Mouse (Mus musculus) kidney, embryonic 15.5 days (tissue): ENCODE results near the gene Nqo1. TPM values are rescaled to one million over a fixed set of nuclear protein-coding genes. Genes with fewer than 3 reads are reported as not detected.
A peak's percentile ranks its signal among the peaks of the same experiment; 100 is the strongest.

Source experiments
- ATAC-seq: fragments of 200-750 bp; cut with Nextera tagmentation; replicated peaks from 2 replicates; pipeline ENCODE4 v1.8.0; 2017; ENCODE audit warnings: moderate TSS enrichment; ENCODE audit not compliant: low FRiP score
- H3K27ac ChIP-seq: fragments of 300-500 bp; sonication (generic); 2 replicates; pipeline ENCODE4 v1.5.1; 2015; ENCODE audit warnings: mild to moderate bottlenecking, inconsistent platforms
- H3K27me3 ChIP-seq: fragments of 300-500 bp; sonication (generic); 2 replicates; pipeline ENCODE4 v1.6.1; 2015; ENCODE audit warnings: inconsistent platforms
- H3K36me3 ChIP-seq: fragments of 300-500 bp; sonication (generic); 2 replicates; pipeline ENCODE4 v1.6.1; 2015; ENCODE audit warnings: inconsistent platforms
- H3K4me1 ChIP-seq: fragments of 300-500 bp; sonication (generic); 2 replicates; pipeline ENCODE4 v1.6.1; 2015; ENCODE audit warnings: inconsistent platforms
- H3K4me2 ChIP-seq: fragments of 300-500 bp; sonication (generic); 2 replicates; pipeline ENCODE4 v1.6.1; 2015; ENCODE audit warnings: moderate library complexity, mild to moderate bottlenecking, inconsistent platforms
- H3K4me3 ChIP-seq: fragments of 300-500 bp; sonication (generic); replicated peaks from 2 replicates; pipeline ENCODE4 v1.5.1; 2015; ENCODE audit warnings: mild to moderate bottlenecking, inconsistent platforms
- H3K9ac ChIP-seq: fragments of 300-500 bp; sonication (generic); 2 replicates; pipeline ENCODE4 v1.6.1; 2015; ENCODE audit warnings: mild to moderate bottlenecking, inconsistent platforms
- H3K9me3 ChIP-seq: fragments of 300-500 bp; sonication (generic); replicated peaks from 2 replicates; pipeline ENCODE4 v1.6.1; 2016; ENCODE audit warnings: inconsistent platforms
- WGBS: fragments of 180-500 bp; shearing (Covaris S2); methylation state at CpG from one replicate; pipeline ENCODE4 v1.1.7; 2015; ENCODE audit warnings: mixed read lengths; 5-methylcytosine and 5-hydroxymethylcytosine counted together
- polyA plus RNA-seq: library from polyadenylated mRNA; unstranded; fragments of >200 nt; fragmentation: Nextera tagmentation; extraction: Ambion mirVana; gene quantifications from 2 replicates; pipeline ENCODE4 v1.2.1, GENCODE M21; 2015

Nqo1 gene
- polyA plus RNA-seq, 1 experiment from 2014 or later = 11.5 TPM

GRCm38 (mm10) chr8:107435962-107436831, 33.2 kb upstream of the Nqo1 start, which contains the start of gene Wwp2:
Gene Wwp2, plus strand, starts transcription at chr8:107436365.
- WGBS = under 1% methylated on average over 68 of the region's 81 CpGs
- H3K27me3 ChIP-seq = no peaks in the 10 kb centered on the region
- H3K36me3 ChIP-seq = no peaks in the 10 kb centered on the region
- H3K9ac ChIP-seq = peak within 1 kb of the TSS; percentile 86
- peaks cover 20% of the 10 kb centered on the region for H3K4me1 ChIP-seq
- H3K4me2 ChIP-seq = peak within 1 kb of the TSS; percentile 70
- peak; percentile 87 for ATAC-seq
- no peaks in the 10 kb centered on the region for H3K9me3 ChIP-seq
- H3K4me3 ChIP-seq = peak within 1 kb of the TSS; percentile 81
- peak within 1 kb of the TSS; percentile 91 for H3K27ac ChIP-seq

GRCm38 (mm10) chr8:107435421-107435961, 32.5 kb upstream of the Nqo1 start:
- 33% methylated on average over 11 of the region's 11 CpGs for WGBS
- H3K9ac ChIP-seq = peak overlapping the region; percentile 86
- no peak for ATAC-seq

GRCm38 (mm10) chr8:107430821-107431220, 27.8 kb upstream of the Nqo1 start:
- no peaks in the 10 kb centered on the region for H3K27me3 ChIP-seq
- ATAC-seq = no peak
- H3K27ac ChIP-seq = no peak overlapping the region
- no peaks in the 10 kb centered on the region for H3K9me3 ChIP-seq
- H3K4me2 ChIP-seq = no peak overlapping the region
- no peak overlapping the region for H3K4me3 ChIP-seq
- no peaks in the 10 kb centered on the region for H3K36me3 ChIP-seq
- WGBS = 72% methylated on average over 8 of the region's 8 CpGs
- no peak overlapping the region for H3K9ac ChIP-seq
- H3K4me1 ChIP-seq = peaks cover 6% of the 10 kb centered on the region

More at GRCm38 (mm10) chr8:107435421-107435961, 32.5 kb upstream of the Nqo1 start:
- peaks cover 20% of the 10 kb centered on the region for H3K4me1 ChIP-seq
- H3K9me3 ChIP-seq = no peaks in the 10 kb centered on the region
- no peaks in the 10 kb centered on the region for H3K36me3 ChIP-seq
- no peaks in the 10 kb centered on the region for H3K27me3 ChIP-seq
- peak overlapping the region; percentile 91 for H3K27ac ChIP-seq
- H3K4me2 ChIP-seq = peak overlapping the region; percentile 70
- H3K4me3 ChIP-seq = peak overlapping the region; percentile 81

- Histone ChIP-seq H3K27me3 (no peaks in the 10 kb centered on the region), H3K27ac (no peak overlapping the region), H3K4me2 (peak overlapping the region; percentile 77), H3K4me1 (peaks cover 14% of the 10 kb centered on the region), H3K9ac (no peak overlapping the region), H3K9me3 (no peaks in the 10 kb centered on the region), H3K4me3 (peak overlapping the region; percentile 88; the same call in 1 of the 2 replicates), H3K36me3 (peaks cover 31% of the 10 kb centered on the region)
- ATAC-seq = no peak
- WGBS = 48% methylated on average over 8 of the region's 8 CpGs
Observed at GRCm38 (mm10) chr8:107425230-107425597, 22.2 kb upstream of the Nqo1 start.

- peaks cover 36% of the 10 kb centered on the region for H3K36me3 ChIP-seq
- no peaks in the 10 kb centered on the region for H3K27me3 ChIP-seq
- peak within 1 kb of the TSS; percentile 77 for H3K4me2 ChIP-seq
- peak within 1 kb of the TSS; percentile 84 for H3K9ac ChIP-seq
- peaks cover 14% of the 10 kb centered on the region for H3K4me1 ChIP-seq
- WGBS = under 1% methylated on average over 50 of the region's 50 CpGs
- H3K4me3 ChIP-seq = peak within 1 kb of the TSS; percentile 88
- peak within 1 kb of the TSS; percentile 76 for H3K27ac ChIP-seq
- H3K9me3 ChIP-seq = no peaks in the 10 kb centered on the region
- peak; percentile 99 for ATAC-seq
Observed at GRCm38 (mm10) chr8:107424597-107425229, 21.7 kb upstream of the Nqo1 start, which contains the start of gene Nob1. Gene Nob1, minus strand, starts transcription at chr8:107425051.

GRCm38 (mm10) chr8:107424176-107424575, 21.2 kb upstream of the Nqo1 start:
- peak overlapping the region; percentile 88 for H3K4me3 ChIP-seq
- H3K36me3 ChIP-seq = peaks cover 42% of the 10 kb centered on the region
- no peak for ATAC-seq
- no peaks in the 10 kb centered on the region for H3K9me3 ChIP-seq
- H3K4me2 ChIP-seq = peak overlapping the region; percentile 77
- H3K27me3 ChIP-seq = no peaks in the 10 kb centered on the region
- H3K27ac ChIP-seq = peak overlapping the region; percentile 76
- 27% methylated on average over 9 of the region's 9 CpGs for WGBS
- peak overlapping the region; percentile 84 for H3K9ac ChIP-seq
- peaks cover 14% of the 10 kb centered on the region for H3K4me1 ChIP-seq

GRCm38 (mm10) chr8:107417001-107417400, 14.0 kb upstream of the Nqo1 start:
- no peaks in the 10 kb centered on the region; the same call in 1 of the 2 replicates for H3K4me1 ChIP-seq
- H3K4me2 ChIP-seq = no peak overlapping the region
- peaks cover 100% of the 10 kb centered on the region for H3K36me3 ChIP-seq
- H3K4me3 ChIP-seq = no peak overlapping the region
- no peak overlapping the region for H3K9ac ChIP-seq
- ATAC-seq = no peak
- H3K27ac ChIP-seq = no peak overlapping the region
- H3K27me3 ChIP-seq = no peaks in the 10 kb centered on the region
- H3K9me3 ChIP-seq = no peaks in the 10 kb centered on the region
- WGBS = 91% methylated on average over 12 of the region's 12 CpGs

- no peak overlapping the region for H3K9ac ChIP-seq
- ATAC-seq = no peak
- no peaks in the 10 kb centered on the region for H3K27me3 ChIP-seq
- no peaks in the 10 kb centered on the region for H3K4me1 ChIP-seq
- no peak overlapping the region for H3K4me2 ChIP-seq
- no peak overlapping the region for H3K4me3 ChIP-seq
- H3K27ac ChIP-seq = no peak overlapping the region
- H3K9me3 ChIP-seq = no peaks in the 10 kb centered on the region
- H3K36me3 ChIP-seq = peaks cover 100% of the 10 kb centered on the region
- 93% methylated on average over 10 of the region's 10 CpGs for WGBS
Observed at GRCm38 (mm10) chr8:107413881-107414280, 10.9 kb upstream of the Nqo1 start.

GRCm38 (mm10) chr8:107412552-107412951, 9.5 kb upstream of the Nqo1 start:
- H3K9ac ChIP-seq = no peak overlapping the region
- no peaks in the 10 kb centered on the region for H3K4me1 ChIP-seq
- H3K4me2 ChIP-seq = no peak overlapping the region
- 88% methylated on average over 8 of the region's 8 CpGs for WGBS
- peaks cover 92% of the 10 kb centered on the region for H3K36me3 ChIP-seq
- H3K4me3 ChIP-seq = no peak overlapping the region
- H3K27ac ChIP-seq = no peak overlapping the region
- ATAC-seq = no peak
- no peaks in the 10 kb centered on the region for H3K9me3 ChIP-seq
- H3K27me3 ChIP-seq = no peaks in the 10 kb centered on the region

- Histone ChIP-seq H3K9me3 (no peaks in the 10 kb centered on the region), H3K36me3 (peaks cover 80% of the 10 kb centered on the region), H3K27me3 (no peaks in the 10 kb centered on the region), H3K27ac (no peak overlapping the region), H3K4me1 (no peaks in the 10 kb centered on the region), H3K4me3 (no peak overlapping the region), H3K4me2 (no peak overlapping the region), H3K9ac (no peak overlapping the region)
- ATAC-seq = no peak
- WGBS = 74% methylated on average over 4 of the region's 4 CpGs
Observed at GRCm38 (mm10) chr8:107411391-107411790, 8.4 kb upstream of the Nqo1 start.

GRCm38 (mm10) chr8:107405935-107406334, 2.9 kb upstream of the Nqo1 start:
- no peaks in the 10 kb centered on the region for H3K27me3 ChIP-seq
- no peak overlapping the region for H3K4me2 ChIP-seq
- no peak overlapping the region for H3K27ac ChIP-seq
- no peaks in the 10 kb centered on the region for H3K9me3 ChIP-seq
- H3K36me3 ChIP-seq = peaks cover 26% of the 10 kb centered on the region
- no peak overlapping the region for H3K4me3 ChIP-seq
- H3K4me1 ChIP-seq = peaks cover 27% of the 10 kb centered on the region
- H3K9ac ChIP-seq = no peak overlapping the region
- no peak for ATAC-seq
- WGBS = 65% methylated on average over 3 of the region's 3 CpGs

- H3K9ac ChIP-seq = no peak overlapping the region
- no peak overlapping the region for H3K27ac ChIP-seq
- H3K27me3 ChIP-seq = no peaks in the 10 kb centered on the region
- peaks cover 7% of the 10 kb centered on the region for H3K36me3 ChIP-seq
- no peak overlapping the region for H3K4me2 ChIP-seq
- no peaks in the 10 kb centered on the region for H3K9me3 ChIP-seq
- 73% methylated on average over 4 of the region's 4 CpGs for WGBS
- ATAC-seq = no peak
- H3K4me1 ChIP-seq = peaks cover 32% of the 10 kb centered on the region
- H3K4me3 ChIP-seq = no peak overlapping the region
Observed at GRCm38 (mm10) chr8:107404057-107404456, 1.1 kb upstream of the Nqo1 start.
